Mouse (Mus musculus) right cerebral cortex, postnatal 36 days (tissue): ENCODE measurements around the gene Fli1.

Experiments
- DNase-seq, 2 experiments: peaks; one replicate each; pipeline ENCODE4 v3.0.0; 2022; ENCODE audit warnings: low spot score in 2 of 2, mixed read lengths in 1 of 2

Gene Fli1

DNA sequence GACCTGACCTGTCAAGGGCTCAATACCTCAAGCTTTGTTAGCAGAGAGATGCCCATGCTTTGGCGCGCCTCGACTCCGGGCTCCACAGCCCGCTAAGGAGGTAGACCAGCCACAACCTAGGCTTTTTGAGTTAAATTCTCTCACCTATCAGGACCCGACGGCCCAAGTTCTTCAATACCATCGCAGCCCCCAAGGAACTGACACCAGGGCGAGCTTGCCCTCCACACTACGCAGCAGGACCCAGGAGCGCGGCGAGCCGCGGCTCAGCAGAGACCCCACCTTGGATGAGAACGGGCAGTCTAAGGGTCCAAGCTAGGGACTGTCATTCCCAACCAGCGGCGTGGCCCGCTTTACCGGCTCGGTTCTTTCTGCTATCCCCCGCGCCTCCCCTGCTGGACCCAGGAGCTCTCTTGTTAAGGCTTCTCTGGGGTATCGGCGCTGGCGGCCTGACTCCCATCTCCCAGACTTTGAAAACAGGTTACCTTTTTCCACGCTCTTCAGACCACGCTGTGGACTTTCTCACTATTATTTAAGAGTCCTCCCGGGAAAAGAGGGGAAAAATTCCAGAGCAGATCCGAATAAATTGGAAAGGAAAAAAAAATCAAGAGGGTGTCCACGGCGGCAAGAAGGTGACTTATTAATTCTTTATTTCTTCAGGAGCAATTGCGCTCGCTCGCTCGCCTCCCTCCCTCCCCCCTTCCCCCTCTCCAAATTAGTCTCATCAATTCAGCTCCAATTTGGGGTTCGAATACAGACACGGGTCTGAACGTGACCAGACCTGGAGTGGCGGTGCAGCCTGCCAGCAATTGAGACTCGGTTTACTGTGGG lies at the start of gene Fli1:
Gene Fli1, minus strand, starts transcription at position 650 of the 828 bp plus-strand sequence.
- DNase-seq = no peak

DNA sequence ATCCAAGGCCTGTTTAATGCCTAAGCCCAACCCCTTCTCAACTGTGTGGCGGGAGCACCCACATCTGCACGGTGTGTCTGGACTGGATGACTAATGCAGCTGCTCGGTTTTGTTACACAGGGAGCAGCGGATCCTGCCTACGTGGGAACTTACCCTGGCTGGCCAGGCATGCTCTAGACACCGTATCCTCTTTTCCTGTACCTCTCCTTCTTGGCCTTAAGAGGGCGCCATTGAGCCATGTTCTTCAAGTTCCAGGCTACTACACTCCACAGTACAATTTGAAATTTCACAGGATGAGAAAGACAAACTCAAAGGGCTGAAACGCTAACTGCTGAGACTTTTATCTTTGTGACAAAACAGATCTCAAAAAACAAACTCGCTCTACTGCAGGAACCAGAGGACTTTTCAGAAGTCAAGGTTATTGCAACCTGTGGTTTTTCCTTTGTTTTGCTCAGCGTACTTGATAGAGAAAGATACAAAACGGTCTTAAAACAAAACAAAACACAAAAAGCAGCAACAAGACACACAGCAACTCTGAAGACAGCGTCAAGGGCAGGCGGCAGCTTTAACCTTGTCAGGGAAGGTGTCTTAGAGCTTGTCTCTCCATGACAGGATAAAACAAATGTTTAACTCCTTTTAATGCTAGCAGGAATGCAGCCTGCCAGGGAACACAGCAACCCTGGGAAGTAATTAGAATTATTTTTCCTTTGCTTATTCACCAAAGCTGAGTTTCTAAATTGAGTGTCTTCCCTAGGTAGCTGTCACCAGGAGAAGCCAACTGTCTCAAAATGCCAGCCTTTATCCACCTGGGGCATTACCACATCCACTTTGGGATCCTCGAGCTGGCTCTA lies 49.3 kb upstream of the Fli1 start:
- DNase-seq = peak; percentile 29 to 61

DNA sequence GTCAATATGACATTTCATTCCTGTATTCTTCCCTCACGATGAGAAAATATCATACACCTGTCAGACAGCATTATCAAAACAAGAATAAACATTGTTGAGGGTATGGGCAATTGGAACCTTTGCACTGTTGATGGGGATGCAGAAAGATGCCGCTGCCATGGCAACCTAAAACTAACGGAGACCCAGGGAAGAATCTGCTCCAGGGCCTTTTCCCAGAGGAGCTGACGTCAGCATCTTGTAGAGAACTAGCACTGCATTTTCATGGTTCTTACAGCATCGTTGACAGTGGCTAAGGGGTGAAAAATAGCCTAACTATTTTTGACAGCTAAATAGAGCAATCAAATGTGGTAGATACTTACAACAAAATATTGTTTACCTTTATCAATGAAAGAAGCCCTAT lies 47.9 kb upstream of the Fli1 start:
- no peak for DNase-seq

DNA sequence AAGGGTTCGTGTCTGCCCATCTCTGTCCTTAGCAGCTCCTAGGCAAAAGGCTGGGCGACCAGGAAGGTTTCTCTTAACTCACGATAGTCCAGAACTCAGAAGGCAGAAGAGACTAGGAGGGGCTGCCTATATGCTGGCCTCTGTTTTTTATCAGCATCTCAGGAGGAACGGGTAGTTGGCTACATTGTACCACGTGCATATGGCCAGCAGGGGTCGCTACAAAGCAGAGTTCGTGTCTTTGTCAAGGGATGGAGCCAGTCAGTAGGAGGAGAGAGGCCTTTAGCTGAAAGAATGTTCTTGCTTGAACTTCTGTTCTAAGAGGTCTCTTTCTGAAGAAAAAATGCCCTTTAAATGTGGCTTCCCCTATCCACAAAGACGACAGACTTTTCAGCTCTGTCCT lies 47.2 kb upstream of the Fli1 start:
- peak; percentile 50 to 56 for DNase-seq

DNA sequence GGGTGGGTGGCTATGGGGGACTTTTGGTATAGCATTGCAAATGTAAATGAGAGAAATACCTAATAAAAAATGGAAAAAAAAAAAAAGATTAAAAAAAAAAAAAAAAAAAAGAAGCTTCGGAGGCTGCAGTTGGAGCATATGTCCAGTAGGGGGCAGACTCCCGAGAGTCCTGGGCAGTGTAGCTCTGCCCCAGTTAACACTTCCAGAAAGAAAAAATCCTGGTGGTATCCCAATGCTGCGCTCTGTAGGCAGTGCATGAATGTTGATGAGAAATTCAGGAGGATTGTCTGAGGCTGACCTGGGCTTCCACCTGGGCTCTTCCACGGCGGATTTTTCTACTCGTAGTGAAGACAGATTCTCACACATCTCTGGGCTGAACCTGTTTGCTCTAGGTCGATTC lies 42.7 kb upstream of the Fli1 start:
- DNase-seq = no peak

DNA sequence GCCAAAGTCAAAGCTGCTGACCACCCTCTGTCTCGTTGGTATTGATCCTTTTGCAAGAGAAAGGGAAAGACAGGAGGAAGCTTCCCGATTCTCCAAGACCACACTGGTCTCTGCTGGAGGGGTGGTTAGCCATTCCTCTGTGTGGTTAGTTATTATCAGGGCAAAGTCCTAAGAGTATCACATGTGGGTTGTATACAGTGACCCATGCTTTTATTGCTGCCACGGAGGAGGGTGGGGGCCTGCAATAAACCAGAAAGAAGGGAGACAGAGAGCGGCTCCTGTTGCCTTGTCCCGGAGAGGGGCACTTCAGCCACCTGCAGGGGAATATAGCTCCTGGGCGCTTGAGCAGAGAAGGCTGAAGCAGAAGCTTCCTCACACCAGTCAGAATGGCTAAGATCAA lies 41.2 kb upstream of the Fli1 start:
- no peak for DNase-seq

DNA sequence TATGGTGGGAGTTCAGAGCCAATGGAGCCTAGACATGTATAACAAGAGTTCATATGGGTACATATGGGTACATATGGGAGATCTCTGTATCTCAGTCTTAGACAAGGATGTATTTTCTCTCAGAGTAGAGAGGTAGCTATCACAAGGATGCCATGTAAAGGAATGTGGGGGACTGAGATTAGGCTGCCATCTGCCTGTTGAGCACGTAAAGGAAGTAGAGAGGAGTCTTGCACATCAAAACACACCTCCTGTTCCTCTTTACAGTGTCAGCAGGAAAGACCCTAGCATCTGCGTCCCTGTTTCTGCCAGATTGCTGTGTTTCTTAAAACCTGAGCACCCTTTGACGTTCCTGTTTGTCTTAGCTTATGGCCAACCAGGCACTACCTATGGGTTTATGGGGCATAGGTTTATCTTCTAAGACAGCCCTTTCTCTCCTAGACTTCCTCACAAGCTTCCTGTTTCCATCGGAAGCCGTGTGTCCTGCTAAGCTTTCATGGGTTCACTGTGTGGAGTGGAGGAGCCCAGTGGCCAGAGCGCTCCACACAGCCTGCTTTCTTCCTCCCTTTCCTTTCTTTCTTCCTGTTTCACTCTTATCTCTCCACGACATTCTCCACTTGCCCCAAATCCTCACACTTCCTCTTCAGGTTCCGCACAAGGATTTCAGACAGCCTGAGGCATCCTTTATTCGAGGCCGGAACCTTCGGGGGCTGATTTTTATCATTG lies 39.4 kb upstream of the Fli1 start:
- DNase-seq = no peak

DNA sequence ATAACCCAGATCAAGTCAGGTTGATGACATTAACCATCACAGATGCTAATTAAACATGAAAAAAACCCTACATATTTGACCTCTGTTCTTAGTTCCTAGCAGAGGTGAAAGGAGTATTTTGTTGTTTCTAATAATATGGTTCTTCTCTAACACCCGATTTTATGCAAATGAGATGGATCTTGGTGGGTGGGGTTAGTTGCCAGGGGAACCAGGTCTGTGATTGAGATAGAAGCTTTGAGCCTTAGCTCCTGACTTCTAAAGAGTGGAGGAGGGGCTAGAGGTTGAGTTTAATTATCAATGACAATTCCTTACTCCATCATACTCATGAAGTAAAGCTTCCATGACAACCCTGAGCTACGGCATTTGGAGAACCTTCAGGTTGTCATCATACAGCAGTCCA lies 35.8 kb upstream of the Fli1 start:
- DNase-seq = no peak

DNA sequence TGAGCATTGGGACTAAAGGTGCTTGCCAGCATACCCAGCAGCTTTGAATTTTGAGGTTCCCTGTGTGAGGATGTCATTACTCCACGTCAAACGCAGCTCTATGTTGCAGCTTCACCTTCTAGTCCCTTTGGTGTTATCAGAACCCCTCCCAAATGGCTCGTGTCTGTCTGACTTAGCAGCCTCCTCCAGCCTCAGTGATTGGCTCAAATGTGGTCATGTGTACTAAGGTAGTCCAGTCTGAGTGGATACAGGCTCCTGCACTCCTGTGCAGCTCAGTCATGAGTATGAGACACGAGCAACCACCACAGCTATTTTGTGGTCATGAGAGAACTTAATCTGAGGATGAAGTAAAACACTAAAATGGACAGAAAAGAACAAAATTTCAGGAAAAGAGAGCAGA lies 31.0 kb upstream of the Fli1 start:
- no peak for DNase-seq

DNA sequence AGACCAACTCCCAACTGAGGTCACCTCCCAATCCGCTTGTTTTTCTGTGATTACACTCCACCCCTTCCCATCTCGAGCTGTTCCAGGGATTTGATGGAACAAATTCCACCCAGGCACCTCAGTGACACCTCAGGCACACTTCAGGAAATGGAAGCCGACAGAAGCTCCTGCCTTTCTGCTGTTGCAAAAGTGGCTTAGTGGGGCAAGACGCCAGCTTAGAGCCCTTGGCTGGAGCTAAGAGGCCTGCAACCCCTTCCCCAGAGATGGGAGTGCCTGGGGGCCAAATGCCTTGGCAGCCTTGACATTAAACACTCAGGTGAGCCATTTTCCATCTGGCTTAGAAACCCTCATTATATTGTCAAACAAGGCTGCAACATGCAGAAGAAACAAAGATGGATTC lies 29.0 kb upstream of the Fli1 start:
- DNase-seq = no peak

DNA sequence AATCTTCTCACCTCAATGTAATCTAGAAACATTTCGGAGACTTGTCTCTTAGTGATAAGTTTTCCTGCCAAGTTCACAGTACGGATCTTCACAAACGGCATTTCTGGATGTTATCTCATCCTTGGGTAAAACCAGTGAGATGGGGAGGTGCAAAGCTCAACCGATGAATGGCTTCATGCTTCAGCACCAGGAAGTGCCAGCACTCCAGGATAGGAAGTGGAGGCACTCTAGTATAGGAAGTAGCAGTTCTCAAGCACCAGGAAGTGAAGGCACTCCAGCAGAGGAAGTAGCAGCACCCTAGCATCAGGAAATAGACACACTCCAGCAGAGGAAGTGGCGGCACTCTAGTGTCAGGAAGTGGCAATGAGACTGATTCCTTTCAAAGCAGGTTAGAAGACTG lies 27.9 kb upstream of the Fli1 start:
- no peak for DNase-seq

DNA sequence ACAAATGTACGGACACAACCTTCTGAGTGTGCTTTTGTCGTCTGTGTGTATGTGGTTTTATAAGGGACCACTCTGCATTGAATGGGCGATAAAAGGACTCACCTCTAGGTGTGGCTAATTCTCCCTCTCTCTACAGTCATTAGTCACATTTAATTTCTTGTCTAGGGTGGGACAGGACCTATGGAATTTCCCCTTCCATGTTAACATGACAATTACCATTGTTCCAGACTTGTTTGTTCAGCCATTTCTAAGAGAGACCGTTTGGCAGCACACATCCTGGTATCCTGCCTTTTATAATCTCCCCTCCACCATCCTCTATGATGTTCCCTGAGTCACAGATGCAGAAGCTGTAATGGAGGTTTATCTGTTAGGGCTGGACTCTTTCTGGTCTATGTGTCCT lies 26.6 kb upstream of the Fli1 start:
- DNase-seq = no peak

DNA sequence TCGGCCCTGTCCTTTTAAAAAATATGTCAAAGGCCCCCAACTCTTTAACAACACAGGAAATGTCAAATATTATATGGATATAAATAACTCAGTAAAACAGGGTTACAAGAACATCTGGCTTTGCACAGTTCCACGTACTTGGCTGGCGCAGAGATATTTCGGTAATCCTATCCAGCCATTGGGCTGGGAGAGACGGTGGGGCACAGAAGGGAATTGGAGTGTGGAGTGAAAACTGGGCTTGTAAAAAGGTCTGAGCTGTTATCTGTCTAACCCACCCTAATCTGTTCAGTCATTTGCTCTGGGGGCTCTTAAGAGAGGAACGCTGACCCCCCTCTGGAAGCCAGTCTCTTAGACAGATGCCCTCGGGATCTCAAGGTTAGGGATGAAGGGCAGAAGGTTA lies 24.9 kb upstream of the Fli1 start:
- no peak for DNase-seq

DNA sequence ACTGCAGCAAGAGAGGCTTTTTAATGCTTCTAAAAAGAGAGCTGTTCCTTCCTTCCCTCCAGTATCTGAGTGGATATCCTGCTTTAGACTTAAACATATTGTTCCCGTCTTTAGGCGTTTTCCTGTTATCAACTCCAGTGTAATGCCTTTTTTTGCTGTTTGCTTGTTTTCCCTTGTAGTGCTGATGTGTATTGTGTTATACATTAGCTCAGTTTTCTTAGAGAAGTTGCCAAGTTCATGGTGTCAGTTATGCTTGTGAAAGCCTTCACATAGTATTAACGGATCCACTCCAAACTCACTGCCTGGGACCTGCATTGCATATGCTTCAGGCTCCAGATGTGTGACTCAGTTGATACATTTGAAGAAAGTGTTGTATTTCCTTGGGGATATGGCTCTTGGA lies 22.6 kb upstream of the Fli1 start:
- no peak for DNase-seq

DNA sequence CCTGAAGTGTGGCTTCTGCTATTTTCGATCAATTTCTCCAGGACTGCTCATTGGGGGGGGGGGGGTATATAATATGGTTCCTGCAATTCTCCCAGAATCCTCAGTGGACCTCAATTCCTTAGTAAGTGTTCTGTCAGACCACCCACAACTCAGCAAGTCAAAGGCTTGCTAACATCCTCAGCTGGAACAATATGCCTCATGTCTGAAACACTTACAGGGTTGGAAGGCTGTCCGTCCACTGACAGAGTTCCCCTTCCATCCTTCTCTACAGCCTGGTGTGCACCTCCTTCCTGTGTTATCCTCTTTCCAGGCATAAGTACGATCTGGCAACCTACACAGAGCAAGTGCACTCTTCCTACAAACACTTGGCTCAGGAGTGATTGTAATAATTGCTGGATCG lies 20.2 kb upstream of the Fli1 start:
- DNase-seq = no peak

DNA sequence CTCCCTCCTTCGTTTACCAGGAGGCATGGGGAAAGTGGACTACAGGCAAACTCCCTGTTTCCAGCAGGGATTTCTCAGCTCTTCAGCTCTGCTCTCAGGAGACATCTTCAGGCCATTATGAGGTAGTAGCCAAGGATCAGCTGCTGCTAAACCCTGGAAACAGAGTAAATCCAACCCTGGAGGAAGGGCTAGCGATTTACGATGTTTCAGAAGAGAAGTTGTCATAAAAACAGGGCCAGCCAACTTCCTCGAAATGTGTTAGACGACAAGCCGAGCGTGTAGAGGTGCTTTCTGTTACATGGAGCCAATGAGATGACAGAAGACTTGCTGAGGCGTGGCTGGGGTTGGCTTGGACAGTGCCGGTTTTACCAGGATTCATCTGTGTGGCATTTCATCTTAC lies 19.7 kb upstream of the Fli1 start:
- no peak for DNase-seq

DNA sequence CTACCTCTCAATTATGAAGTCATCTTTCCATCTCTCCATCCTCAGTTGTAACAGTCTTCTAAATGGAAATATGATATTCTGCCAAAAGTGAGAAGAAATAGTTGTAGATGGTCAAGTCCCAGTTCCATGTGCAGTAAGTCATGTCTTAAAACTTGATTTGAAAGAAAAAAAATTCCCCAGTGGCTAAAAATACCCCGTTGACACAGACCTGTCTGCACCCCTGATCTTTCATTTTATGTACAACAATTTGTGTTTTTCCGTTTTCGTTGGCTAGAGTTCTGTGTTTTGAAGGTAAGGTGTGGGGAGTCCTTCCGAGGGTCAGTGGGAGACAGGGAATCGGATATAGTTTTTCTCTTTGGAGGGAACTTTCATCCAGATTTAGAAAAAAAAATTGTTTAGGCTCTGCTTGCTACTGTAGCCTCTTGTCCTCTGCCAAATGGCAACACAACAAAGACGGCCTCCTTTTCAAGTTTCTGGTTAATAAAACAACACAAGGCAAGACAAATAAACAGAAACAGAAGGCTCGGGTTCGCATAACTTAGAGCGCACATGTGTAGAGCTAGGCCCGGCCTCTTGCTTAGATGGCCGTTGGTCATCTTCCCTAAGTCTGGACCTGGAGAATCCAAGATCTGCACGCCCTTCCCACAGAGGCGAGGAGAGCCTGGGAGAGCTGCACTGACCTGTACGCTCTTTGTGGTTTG lies 18.7 kb upstream of the Fli1 start:
- DNase-seq = no peak

DNA sequence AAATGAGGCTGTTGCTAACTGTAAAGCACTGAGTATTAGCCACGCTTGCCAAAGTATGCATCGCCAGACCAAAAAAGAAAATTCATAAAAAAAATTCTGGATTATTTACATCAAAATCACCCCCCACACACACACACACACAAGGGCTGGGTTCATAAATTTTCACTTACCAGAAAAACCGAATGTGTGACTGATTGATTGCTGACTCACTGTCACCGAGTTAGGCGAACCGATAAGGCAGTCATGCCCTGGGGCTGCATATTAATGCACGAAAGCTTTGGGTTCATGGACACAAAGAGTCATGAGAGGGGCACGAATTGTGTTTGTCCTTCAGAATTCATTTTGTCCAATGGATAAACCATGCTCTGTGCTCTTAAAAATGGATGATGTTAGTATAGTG lies 17.2 kb upstream of the Fli1 start:
- DNase-seq = no peak

DNA sequence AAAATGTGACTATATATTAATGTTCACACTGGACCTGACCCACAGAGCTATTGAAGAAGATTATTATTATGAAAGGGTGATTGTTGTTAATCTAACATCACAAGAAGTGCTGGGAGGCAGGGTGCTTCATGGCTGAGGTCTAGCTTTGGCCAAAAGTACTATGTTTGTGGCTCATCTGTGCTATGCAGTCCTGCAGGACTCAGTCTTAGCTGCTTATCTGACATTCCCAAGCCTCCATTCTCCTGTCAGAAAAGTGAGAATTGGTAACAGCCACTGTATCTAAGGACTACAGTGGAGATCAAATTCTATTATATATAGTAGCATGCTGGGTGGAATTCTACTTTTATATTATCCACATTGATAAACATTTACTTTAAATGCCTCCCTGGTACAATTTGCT lies 16.8 kb upstream of the Fli1 start:
- DNase-seq = no peak

DNA sequence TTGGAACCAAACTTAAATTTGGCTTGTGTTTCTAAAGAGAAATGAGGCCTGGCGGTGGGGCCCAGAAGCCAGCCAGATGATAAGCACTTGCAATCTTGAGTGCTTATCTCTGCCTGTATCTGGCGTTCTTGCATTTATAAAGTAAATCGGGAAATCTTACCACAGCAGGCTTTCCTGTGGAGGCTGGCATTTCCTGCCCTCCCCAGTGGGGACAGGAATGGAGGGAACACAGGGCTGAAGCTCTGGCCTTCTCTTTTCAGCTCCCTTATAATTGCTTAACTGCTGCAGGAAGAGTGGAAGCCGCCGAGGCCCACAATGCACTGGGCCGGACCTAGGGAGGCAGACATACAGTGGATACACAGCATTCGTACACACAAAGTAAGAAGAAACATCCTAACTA lies 13.7 kb upstream of the Fli1 start:
- DNase-seq = no peak

DNA sequence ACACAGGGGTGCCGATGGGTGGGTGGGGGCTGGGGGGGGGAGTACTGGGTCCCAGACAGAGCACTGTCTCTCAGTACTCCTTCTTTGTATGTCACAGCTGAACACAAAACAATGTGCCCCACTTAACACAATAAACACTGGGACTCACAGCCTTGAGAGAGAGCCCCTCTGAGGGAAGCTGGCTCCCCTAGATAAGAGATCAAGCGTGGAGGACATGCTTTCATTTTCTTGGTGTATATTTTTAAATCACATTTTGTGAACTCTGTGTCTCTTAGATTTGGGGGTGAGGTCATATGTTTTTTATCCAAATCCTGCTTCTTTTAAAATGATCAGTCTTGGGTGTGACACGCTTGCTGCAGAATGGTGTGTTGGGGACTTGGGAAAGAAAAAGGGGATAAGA lies 12.6 kb upstream of the Fli1 start:
- DNase-seq = no peak

DNA sequence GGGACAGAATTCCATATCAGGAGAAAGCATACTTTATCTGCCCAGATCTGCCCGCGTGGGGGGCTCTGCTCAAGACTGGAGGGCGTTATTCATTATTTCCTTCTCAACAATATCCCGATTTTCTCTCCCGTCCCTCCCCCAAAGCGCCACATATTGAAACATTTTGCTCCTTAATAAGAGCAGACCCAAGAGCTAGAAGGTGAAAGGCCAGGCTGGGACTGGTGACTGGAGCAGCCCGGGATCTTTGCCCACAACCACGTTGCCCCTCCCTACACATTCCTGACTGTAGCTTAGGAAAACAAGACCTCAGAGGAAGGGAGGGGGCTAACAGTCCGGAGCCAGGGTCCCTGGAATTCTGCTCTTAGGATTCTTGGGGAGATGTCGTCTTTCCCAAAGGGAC lies 7.9 kb upstream of the Fli1 start:
- no peak for DNase-seq
